Mouse (Mus musculus) E14TG2a.4 (cell line): ENCODE measurements around the gene Smap1.

ENCODE experiments used
- CTCF ChIP-seq: conservative IDR thresholded peaks from 2 replicates; pipeline ENCODE4 v1.5.1; 2014; ENCODE audit warnings: low read length
- POU5F1 ChIP-seq: IDR thresholded peaks from 2 replicates; pipeline ENCODE4 v1.6.1; 2014; ENCODE audit warnings: low read length, borderline replicate concordance

- TF ChIP-seq CTCF (no peak), POU5F1 (no peak)
These were observed 61.2 kb downstream of the Smap1 start for GRCm38 (mm10) chr1:23860944-23861343.
